Mouse (Mus musculus): ENCODE results near the gene St13. TPM values are rescaled to one million over a fixed set of nuclear protein-coding genes. Genes with fewer than 3 reads are reported as not detected.
"Not testable (repeated sequence)": the region's sequence is repeated elsewhere in the genome, so short reads cannot be mapped to it uniquely, and the experiment has no call there.

St13 gene
- polyA plus RNA-seq (2015; fragmentation: Nextera tagmentation; extraction: Ambion mirVana): 185 and 188 TPM in 2 replicates

- H3K9ac ChIP-seq (replicated peaks): peak within 1 kb of the TSS; percentile 90
- under 1% methylated on average over 50 of the region's 50 CpGs for WGBS
- peak; percentile 99 for ATAC-seq (ENCODE audit: low FRiP score)
- peak within 1 kb of the TSS; percentile 98 for H3K27ac ChIP-seq (replicated peaks)
- no peaks in the 10 kb centered on the region for H3K36me3 ChIP-seq
- H3K4me1 ChIP-seq: peaks cover 31% of the 10 kb centered on the region
- H3K9me3 ChIP-seq (replicated peaks): no peaks in the 10 kb centered on the region
- peak within 1 kb of the TSS; percentile 74 for H3K4me2 ChIP-seq
- H3K27me3 ChIP-seq (replicated peaks): no peaks in the 10 kb centered on the region
- peak within 1 kb of the TSS; percentile 98 for H3K4me3 ChIP-seq (replicated peaks)
Measured at GRCm38 (mm10) chr15:81399638-81400315, at the start of gene St13, which contains the start of gene Xpnpep3. St13 (minus strand) TSS chr15:81400077. Xpnpep3 (plus strand) TSS chr15:81400138.

- H3K4me1 ChIP-seq: no peaks in the 10 kb centered on the region; the same call in 1 of the 2 replicates
- H3K9me3 ChIP-seq (replicated peaks): no peaks in the 10 kb centered on the region
- 0 out of 2 replicates have a peak overlapping the region, but pooled peaks have one; percentile 13 for H3K27ac ChIP-seq (replicated peaks)
- no peaks in the 10 kb centered on the region for H3K27me3 ChIP-seq (replicated peaks)
- peaks cover 31% of the 10 kb centered on the region for H3K36me3 ChIP-seq
- H3K9ac ChIP-seq (replicated peaks): no peak overlapping the region; the same call in 1 of the 2 replicates
- no peak overlapping the region for H3K4me3 ChIP-seq (replicated peaks)
- WGBS: 62% methylated on average over 3 of the region's 3 CpGs
- H3K4me2 ChIP-seq: no peak overlapping the region
- ATAC-seq (ENCODE audit: low FRiP score): no peak
Measured at GRCm38 (mm10) chr15:81448463-81448862, 48.6 kb upstream of the St13 start.

- no peak for ATAC-seq (ENCODE audit: low FRiP score)
- no peak overlapping the region for H3K9ac ChIP-seq (replicated peaks)
- H3K4me1 ChIP-seq: no peaks in the 10 kb centered on the region
- H3K4me3 ChIP-seq (replicated peaks): no peak overlapping the region
- no peak overlapping the region for H3K27ac ChIP-seq (replicated peaks)
- peaks cover 19% of the 10 kb centered on the region for H3K36me3 ChIP-seq
- no peak overlapping the region for H3K4me2 ChIP-seq
- H3K27me3 ChIP-seq (replicated peaks): no peaks in the 10 kb centered on the region
- no peaks in the 10 kb centered on the region for H3K9me3 ChIP-seq (replicated peaks)
Measured at GRCm38 (mm10) chr15:81439236-81439635, 39.4 kb upstream of the St13 start.

- Histone ChIP-seq H3K27me3 (replicated peaks) (no peaks in the 10 kb centered on the region), H3K4me2 (no peak overlapping the region), H3K27ac (replicated peaks) (no peak overlapping the region), H3K36me3 (peaks cover 19% of the 10 kb centered on the region), H3K4me1 (no peaks in the 10 kb centered on the region), H3K4me3 (replicated peaks) (no peak overlapping the region), H3K9ac (replicated peaks) (no peak overlapping the region), H3K9me3 (replicated peaks) (no peaks in the 10 kb centered on the region)
- no peak for ATAC-seq (ENCODE audit: low FRiP score)
- WGBS: 100% methylated on average over 1 of the region's 1 CpGs
Measured at GRCm38 (mm10) chr15:81438345-81438744, 38.5 kb upstream of the St13 start.

- Histone ChIP-seq H3K4me2 (no peak overlapping the region), H3K27me3 (replicated peaks) (no peaks in the 10 kb centered on the region), H3K4me3 (replicated peaks) (no peak overlapping the region), H3K4me1 (no peaks in the 10 kb centered on the region), H3K9ac (replicated peaks) (no peak overlapping the region), H3K27ac (replicated peaks) (no peak overlapping the region), H3K36me3 (peaks cover 32% of the 10 kb centered on the region), H3K9me3 (replicated peaks) (no peaks in the 10 kb centered on the region)
- no peak for ATAC-seq (ENCODE audit: low FRiP score)
- WGBS: 70% methylated on average over 1 of the region's 1 CpGs
Measured at GRCm38 (mm10) chr15:81431195-81431594, 31.3 kb upstream of the St13 start.

GRCm38 (mm10) chr15:81427947-81428346, 28.1 kb upstream of the St13 start:
- H3K4me2 ChIP-seq: no peak overlapping the region
- no peak for ATAC-seq (ENCODE audit: low FRiP score)
- no peaks in the 10 kb centered on the region for H3K27me3 ChIP-seq (replicated peaks)
- peaks cover 32% of the 10 kb centered on the region for H3K36me3 ChIP-seq
- no peaks in the 10 kb centered on the region for H3K4me1 ChIP-seq
- no peak overlapping the region for H3K27ac ChIP-seq (replicated peaks)
- H3K9ac ChIP-seq (replicated peaks): no peak overlapping the region
- WGBS: 90% methylated on average over 2 of the region's 2 CpGs
- H3K4me3 ChIP-seq (replicated peaks): no peak overlapping the region
- H3K9me3 ChIP-seq (replicated peaks): no peaks in the 10 kb centered on the region

- WGBS: 92% methylated on average over 3 of the region's 3 CpGs
- Histone ChIP-seq H3K36me3 (peaks cover 9% of the 10 kb centered on the region; the same call in 1 of the 2 replicates), H3K4me3 (replicated peaks) (no peak overlapping the region), H3K27ac (replicated peaks) (no peak overlapping the region), H3K4me1 (no peaks in the 10 kb centered on the region), H3K27me3 (replicated peaks) (no peaks in the 10 kb centered on the region), H3K9ac (replicated peaks) (no peak overlapping the region), H3K4me2 (no peak overlapping the region), H3K9me3 (replicated peaks) (no peaks in the 10 kb centered on the region)
- no peak for ATAC-seq (ENCODE audit: low FRiP score)
Measured at GRCm38 (mm10) chr15:81425311-81425710, 25.4 kb upstream of the St13 start.

- Histone ChIP-seq H3K9ac (replicated peaks) (no peak overlapping the region), H3K27me3 (replicated peaks) (no peaks in the 10 kb centered on the region), H3K4me1 (no peaks in the 10 kb centered on the region), H3K9me3 (replicated peaks) (no peaks in the 10 kb centered on the region), H3K4me2 (no peak overlapping the region), H3K27ac (replicated peaks) (no peak overlapping the region), H3K36me3 (peaks cover 4% of the 10 kb centered on the region), H3K4me3 (replicated peaks) (no peak overlapping the region)
- ATAC-seq (ENCODE audit: low FRiP score): no peak
- WGBS: 88% methylated on average over 7 of the region's 7 CpGs
Measured at GRCm38 (mm10) chr15:81422156-81422681, 22.3 kb upstream of the St13 start.

- no peaks in the 10 kb centered on the region for H3K9me3 ChIP-seq (replicated peaks)
- ATAC-seq (ENCODE audit: low FRiP score): no peak
- H3K27me3 ChIP-seq (replicated peaks): no peaks in the 10 kb centered on the region
- H3K36me3 ChIP-seq: peaks cover 4% of the 10 kb centered on the region; the same call in 1 of the 2 replicates
- 78% methylated on average over 1 of the region's 1 CpGs for whole genome bisulfite sequencing
- no peak overlapping the region for H3K4me2 ChIP-seq
- H3K9ac ChIP-seq (replicated peaks): no peak overlapping the region
- H3K4me3 ChIP-seq (replicated peaks): no peak overlapping the region
- 0 out of 2 replicates have a peak, but pooled peaks cover 6% of the 10 kb centered on the region for H3K4me1 ChIP-seq
- H3K27ac ChIP-seq (replicated peaks): no peak overlapping the region
Measured at GRCm38 (mm10) chr15:81421454-81421853, 21.6 kb upstream of the St13 start.

- no peaks in the 10 kb centered on the region for H3K27me3 ChIP-seq (replicated peaks)
- no peak overlapping the region for H3K27ac ChIP-seq (replicated peaks)
- 93% methylated on average over 4 of the region's 4 CpGs for WGBS
- peaks cover 4% of the 10 kb centered on the region; the same call in 1 of the 2 replicates for H3K36me3 ChIP-seq
- no peak for ATAC-seq (ENCODE audit: low FRiP score)
- H3K9ac ChIP-seq (replicated peaks): no peak overlapping the region
- H3K4me2 ChIP-seq: no peak overlapping the region
- H3K4me3 ChIP-seq (replicated peaks): no peak overlapping the region
- H3K4me1 ChIP-seq: 0 out of 2 replicates have a peak, but pooled peaks cover 6% of the 10 kb centered on the region
- no peaks in the 10 kb centered on the region for H3K9me3 ChIP-seq (replicated peaks)
Measured at GRCm38 (mm10) chr15:81418065-81418464, 18.2 kb upstream of the St13 start.

GRCm38 (mm10) chr15:81416763-81417310, 17.0 kb upstream of the St13 start:
- Histone ChIP-seq H3K4me3 (replicated peaks) (peak overlapping the region; percentile 15), H3K4me2 (peak overlapping the region; percentile 47)
- not testable (repeated sequence) for H3K9me3 ChIP-seq (replicated peaks); H3K4me1 ChIP-seq; ATAC-seq (ENCODE audit: low FRiP score); H3K9ac ChIP-seq (replicated peaks); H3K27me3 ChIP-seq (replicated peaks); H3K27ac ChIP-seq (replicated peaks); H3K36me3 ChIP-seq
- WGBS: 10% methylated on average over 22 of the region's 22 CpGs

- Histone ChIP-seq H3K4me1 (no peaks in the 10 kb centered on the region), H3K9me3 (replicated peaks) (no peaks in the 10 kb centered on the region), H3K9ac (replicated peaks) (no peak within 1 kb of the TSS), H3K4me3 (replicated peaks) (no peak within 1 kb of the TSS), H3K4me2 (no peak within 1 kb of the TSS), H3K27ac (replicated peaks) (no peak within 1 kb of the TSS), H3K36me3 (no peaks in the 10 kb centered on the region), H3K27me3 (replicated peaks) (no peaks in the 10 kb centered on the region)
- 100% methylated on average over 1 of the region's 1 CpGs for WGBS
- ATAC-seq (ENCODE audit: low FRiP score): no peak
Measured at GRCm38 (mm10) chr15:81408199-81408598, 8.3 kb upstream of the St13 start, which contains the start of gene Dnajb7. Dnajb7 (minus strand) TSS chr15:81408299.

All from neural tube, embryonic 15.5 days (tissue).